In genomic region chr9:10269342-10269741, GRCm38 (mm10) we compare ENCODE assay signal across 9 mouse cellular contexts.
DNase-seq lines count a peak whose midpoint lies in the region; ATAC-seq lines count a peak whose summit lies in the region.
"Had no signal": no experiment of that assay in that cellular context is flagged by ENCODE, and none has a peak within 500 bp of the region (broad histone marks: within the 10 kb centered on the region; RNA-seq: fewer than 3 reads in every experiment).

No protein-coding gene starts in this region.

- no peak overlapping the region for H3K4me2 ChIP-seq in forebrain, embryonic 15.5 days (replicated peaks)
- no peak overlapping the region for H3K4me2 ChIP-seq in midbrain, embryonic 12.5 days (replicated peaks)

- H3K27me3 ChIP-seq in forebrain, embryonic 15.5 days, result no peaks in the 10 kb centered on the region
- H3K27me3 ChIP-seq in midbrain, embryonic 12.5 days, result no peaks in the 10 kb centered on the region

- peak overlapping the region; percentile 81 for H3K27ac ChIP-seq in forebrain, embryonic 15.5 days (replicated peaks)
- peak overlapping the region; percentile 58 for H3K27ac ChIP-seq in midbrain, embryonic 12.5 days (replicated peaks)
- H3K27ac ChIP-seq: liver, embryonic 14.5 days had no signal

- WGBS in forebrain, embryonic 15.5 days, result 4% methylated on average over 2 of the region's 2 CpGs
- 13% methylated on average over 2 of the region's 2 CpGs for WGBS in midbrain, embryonic 12.5 days

- peaks cover 12% of the 10 kb centered on the region for H3K4me1 ChIP-seq in forebrain, embryonic 15.5 days
- peaks cover 10% of the 10 kb centered on the region; the same call in 1 of the 2 replicates for H3K4me1 ChIP-seq in midbrain, embryonic 12.5 days

- no peak overlapping the region for H3K9ac ChIP-seq in forebrain, embryonic 15.5 days (replicated peaks)
- no peak overlapping the region for H3K9ac ChIP-seq in midbrain, embryonic 12.5 days (replicated peaks)
- H3K9ac ChIP-seq: liver, embryonic 14.5 days had no signal

- H3K4me3 ChIP-seq in forebrain, embryonic 15.5 days, result no peak overlapping the region
- H3K4me3 ChIP-seq in midbrain, embryonic 12.5 days, result no peak overlapping the region

- H3K36me3 ChIP-seq in forebrain, embryonic 15.5 days, result no peaks in the 10 kb centered on the region
- no peaks in the 10 kb centered on the region for H3K36me3 ChIP-seq in midbrain, embryonic 12.5 days

- ATAC-seq in forebrain, embryonic 15.5 days (replicated peaks), result peak; percentile 99
- peak; percentile 95 for ATAC-seq in midbrain, embryonic 12.5 days (ENCODE audit: low FRiP score, low read depth)
- ATAC-seq in megakaryocyte progenitor cell, adult 5-6 weeks (replicated peaks; ENCODE audit: poor library complexity), result no peak

- DNase-seq in brain, adult 2 months (ENCODE audit: low read depth, low spot score), result peak; percentile 78
- peak; percentile 37 for DNase-seq in layer of hippocampus, adult 9-10 months (ENCODE audit: low spot score)
- DNase-seq in testis, postnatal 14 days (ENCODE audit: low spot score), result no peak
- DNase-seq in thymus, postnatal 0 days (ENCODE audit: low spot score), result no peak
- no peak for DNase-seq in kidney, postnatal 14 days

- H3K9me3 ChIP-seq in forebrain, embryonic 15.5 days, result no peaks in the 10 kb centered on the region
- H3K9me3 ChIP-seq in midbrain, embryonic 12.5 days, result no peaks in the 10 kb centered on the region

Comparison
In these comparisons a context has a peak if more than half of its experiments do, and no peak if none do; other contexts are left out.
1. DNase-seq: peak in brain, adult 2 months (single experiment) and layer of hippocampus, adult 9-10 months (single experiment); none in testis, postnatal 14 days (single experiment), thymus, postnatal 0 days (single experiment) and kidney, postnatal 14 days (single experiment).